In the genomic region with DNA sequence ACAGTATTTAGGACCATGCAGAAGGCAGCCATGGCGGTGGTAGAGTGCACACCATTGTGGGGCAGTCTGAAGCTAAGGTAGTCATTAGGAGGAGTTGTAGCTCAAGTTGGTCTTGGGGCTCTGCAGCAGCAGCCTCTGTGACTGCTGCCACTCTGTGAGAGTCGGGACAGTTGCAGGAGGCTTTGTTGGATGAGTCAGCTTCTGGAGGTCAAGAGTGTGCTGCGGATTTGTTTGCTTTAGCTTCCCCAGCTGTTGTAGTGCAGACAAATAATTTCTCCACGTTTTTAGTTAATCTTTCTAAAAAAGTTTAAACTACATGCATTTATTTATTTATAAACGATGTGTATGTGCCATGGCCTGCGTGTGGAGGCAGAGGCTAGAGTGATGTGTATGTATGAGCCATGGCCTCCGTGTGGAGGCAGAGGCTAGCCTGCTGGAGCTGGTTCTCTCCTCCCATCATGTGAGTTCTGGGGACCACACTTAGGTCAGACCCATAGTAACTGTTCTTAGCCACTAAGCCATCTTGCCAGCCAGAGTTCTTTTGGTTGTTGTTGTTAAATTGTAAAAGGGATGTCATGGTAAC, we compare ENCODE assay signal across 21 mouse cellular contexts.
DNase-seq lines count a peak whose midpoint lies in the region; ATAC-seq and TF ChIP-seq lines count a peak whose summit lies in the region.
"Had no signal": no experiment of that assay in that cellular context is flagged by ENCODE, and none has a peak within 500 bp of the region (broad histone marks: within the 10 kb centered on the region; RNA-seq: fewer than 3 reads in every experiment).

No protein-coding gene starts in this region.

- peak; percentile 69 for DNase-seq in lung, embryonic 14.5 days
- no peak for DNase-seq in lung, postnatal 4 days
- DNase-seq in 3T3-L1 (ENCODE audit: low read depth, low spot score), result peak; percentile 79
- peak; percentile 59 to 65 for DNase-seq in adrenal gland, postnatal 36 days
- DNase-seq in thymus, postnatal 0 days (ENCODE audit: low spot score), result no peak
- DNase-seq in forebrain, postnatal 0 days, result no peak
- DNase-seq in layer of hippocampus, postnatal 10 days (ENCODE audit: low spot score in 2 of 2), result no peak
- DNase-seq: cerebellum, adult 11-12 months; cerebellum, postnatal 25 days; heart, postnatal 4 days; spleen, adult 18-20 months; thymus, postnatal 25 days had no signal

- WGBS in lung, embryonic 14.5 days, result 32% methylated on average over 7 of the region's 7 CpGs
- WGBS in forebrain, postnatal 0 days, result 84% methylated on average over 7 of the region's 7 CpGs

- no peak overlapping the region for H3ac ChIP-seq in C2C12 (ENCODE audit: control insufficient read depth, insufficient read length, low read depth)

- H3K4me3 ChIP-seq in lung, embryonic 14.5 days (ENCODE audit: low read depth, low read length), result no peak overlapping the region
- no peak overlapping the region for H3K4me3 ChIP-seq in C2C12 (ENCODE audit: insufficient read depth, poor library complexity, severe bottlenecking)
- no peak overlapping the region for H3K4me3 ChIP-seq in forebrain, postnatal 0 days (ENCODE audit: low read depth, low read length)
- H3K4me3 ChIP-seq: embryonic facial prominence, embryonic 10.5 days; erythroblast, embryonic 14.5 days; forebrain, embryonic 15.5 days; kidney, embryonic 15.5 days; layer of hippocampus, adult 2 months; left cerebral cortex, adult 2 months; limb, embryonic 12.5 days; liver, embryonic 15.5 days had no signal

- peaks cover 16% of the 10 kb centered on the region for H3K79me2 ChIP-seq in C2C12 (ENCODE audit: control insufficient read depth, insufficient read depth)

- no peaks in the 10 kb centered on the region for H3K27me3 ChIP-seq in lung, embryonic 14.5 days (ENCODE audit: insufficient read depth, low read length)
- H3K27me3 ChIP-seq in C2C12 (ENCODE audit: control insufficient read depth, insufficient read depth, insufficient read length), result no peaks in the 10 kb centered on the region
- H3K27me3 ChIP-seq in forebrain, postnatal 0 days (ENCODE audit: insufficient read depth, low read length), result no peaks in the 10 kb centered on the region
- H3K27me3 ChIP-seq: forebrain, embryonic 15.5 days; kidney, embryonic 15.5 days; limb, embryonic 12.5 days; liver, embryonic 15.5 days had no signal

- no peak overlapping the region for H3K4me2 ChIP-seq in lung, embryonic 14.5 days
- H3K4me2 ChIP-seq in forebrain, postnatal 0 days (ENCODE audit: low read depth), result no peak overlapping the region
- H3K4me2 ChIP-seq: forebrain, embryonic 15.5 days; kidney, embryonic 15.5 days; limb, embryonic 12.5 days; liver, embryonic 15.5 days had no signal

- peak; percentile 74 for ATAC-seq in lung, embryonic 14.5 days (ENCODE audit: insufficient read depth)
- ATAC-seq in forebrain, postnatal 0 days, result no peak
- ATAC-seq: forebrain, embryonic 15.5 days had no signal

- H3K4me1 ChIP-seq in lung, embryonic 14.5 days (ENCODE audit: insufficient read depth), result 0 out of 2 replicates have a peak, but pooled peaks cover 3% of the 10 kb centered on the region
- H3K4me1 ChIP-seq in forebrain, postnatal 0 days (ENCODE audit: insufficient read depth), result no peaks in the 10 kb centered on the region
- H3K4me1 ChIP-seq: liver, embryonic 15.5 days had no signal

- no peak for TF ChIP-seq CTCF in lung, embryonic 14.5 days (IDR thresholded peaks at IDR 0.05; ENCODE audit: low read depth)
- TF ChIP-seq CTCF in C2C12 (IDR thresholded peaks at IDR 0.05; ENCODE audit: control insufficient read depth, insufficient read depth, insufficient read length), result no peak
- no peak for TF ChIP-seq CTCF in forebrain, postnatal 0 days (IDR thresholded peaks at IDR 0.05; ENCODE audit: low read depth)

- H3K79me3 ChIP-seq in C2C12 (ENCODE audit: low read depth), result peaks cover 2% of the 10 kb centered on the region

- no peak overlapping the region for H3K27ac ChIP-seq in lung, embryonic 14.5 days (ENCODE audit: low read depth)
- H3K27ac ChIP-seq in forebrain, postnatal 0 days (ENCODE audit: low read depth, low read length), result no peak overlapping the region
- H3K27ac ChIP-seq: embryonic facial prominence, embryonic 10.5 days; forebrain, embryonic 15.5 days; kidney, embryonic 15.5 days; layer of hippocampus, adult 2 months; left cerebral cortex, adult 2 months; limb, embryonic 12.5 days; liver, embryonic 15.5 days had no signal

- no peaks in the 10 kb centered on the region for H3K9me3 ChIP-seq in lung, embryonic 14.5 days (ENCODE audit: low read depth, low read length)
- no peaks in the 10 kb centered on the region for H3K9me3 ChIP-seq in forebrain, postnatal 0 days (ENCODE audit: low read length)
- H3K9me3 ChIP-seq: embryonic facial prominence, embryonic 10.5 days; forebrain, embryonic 15.5 days; kidney, embryonic 15.5 days; limb, embryonic 12.5 days; liver, embryonic 15.5 days had no signal

- H3K9ac ChIP-seq in lung, embryonic 14.5 days, result no peak overlapping the region
- H3K9ac ChIP-seq in forebrain, postnatal 0 days, result no peak overlapping the region
- H3K9ac ChIP-seq: forebrain, embryonic 15.5 days; kidney, embryonic 15.5 days; limb, embryonic 12.5 days; liver, embryonic 15.5 days had no signal

- H3K36me3 ChIP-seq in lung, embryonic 14.5 days (ENCODE audit: insufficient read depth), result no peaks in the 10 kb centered on the region
- H3K36me3 ChIP-seq in C2C12 (ENCODE audit: control insufficient read depth, insufficient read depth), result no peaks in the 10 kb centered on the region
- H3K36me3 ChIP-seq in forebrain, postnatal 0 days (ENCODE audit: insufficient read depth), result no peaks in the 10 kb centered on the region
- H3K36me3 ChIP-seq: embryonic facial prominence, embryonic 10.5 days; forebrain, embryonic 15.5 days; kidney, embryonic 15.5 days; limb, embryonic 12.5 days; liver, embryonic 15.5 days had no signal

TF ChIP-seq in C2C12, 6 proteins besides CTCF, POLR2A, EP300 and RAD21:
- TF ChIP-seq USF1 (IDR thresholded peaks at IDR 0.05; ENCODE audit: low read depth) (no peak), FOSL1 (IDR thresholded peaks at IDR 0.05; ENCODE audit: insufficient read depth, low read length, poor library complexity, severe bottlenecking) (peak; percentile 44), MYOG (IDR thresholded peaks at IDR 0.05; ENCODE audit: control insufficient read depth, extremely low read depth, insufficient read length) (no peak), MYOD1 (IDR thresholded peaks at IDR 0.05; ENCODE audit: control insufficient read depth, insufficient read length, low read depth) (peak; percentile 62)

Comparison
In these comparisons a context has a peak if more than half of its experiments do, and no peak if none do; other contexts are left out.
1. DNase-seq: peak in lung, embryonic 14.5 days (single experiment), 3T3-L1 (single experiment) and adrenal gland, postnatal 36 days (2 of 2); none in lung, postnatal 4 days (0 of 2), thymus, postnatal 0 days (single experiment), forebrain, postnatal 0 days (single experiment) and layer of hippocampus, postnatal 10 days (0 of 2).